Mouse (Mus musculus): ENCODE measurements around the gene Gpr155. TPM values are rescaled to one million over a fixed set of nuclear protein-coding genes. Genes with fewer than 3 reads are reported as not detected.

The Gpr155 gene
- total RNA-seq, 2 experiments from 2014 or later, result 7.8 to 8.0 TPM

Other genes with a start within 250 kb of the Gpr155 start
- gene Ola1, start 167.6 kb downstream of the Gpr155 start, total RNA-seq (2014; fragmentation: Nextera tagmentation), result 97.4 and 126 TPM in 2 replicates
- 149 and 159 TPM in 2 replicates for gene Ola1, start 167.6 kb downstream of the Gpr155 start, total RNA-seq (2017)
- gene Sp9, start 114.6 kb downstream of the Gpr155 start, total RNA-seq (2014; fragmentation: Nextera tagmentation), result not detected in 2 replicates
- gene Sp9, start 114.6 kb downstream of the Gpr155 start, total RNA-seq (2017), result 0.47 TPM in 1 of 2 replicates, not detected in the other
- gene Scrn3, start 74.0 kb downstream of the Gpr155 start, total RNA-seq (2014; fragmentation: Nextera tagmentation), result 33.3 and 38.3 TPM in 2 replicates
- gene Scrn3, start 74.0 kb downstream of the Gpr155 start, total RNA-seq (2017), result 54.5 and 79.7 TPM in 2 replicates
- gene Cir1, start 73.9 kb downstream of the Gpr155 start, total RNA-seq (2014; fragmentation: Nextera tagmentation), result 20.2 and 28.4 TPM in 2 replicates
- gene Cir1, start 73.9 kb downstream of the Gpr155 start, total RNA-seq (2017), result 28.3 and 36.9 TPM in 2 replicates
- 7.7 and 14.0 TPM in 2 replicates for gene Wipf1, start 143.2 kb upstream of the Gpr155 start, total RNA-seq (2014; fragmentation: Nextera tagmentation)
- 3.9 and 9.6 TPM in 2 replicates for gene Wipf1, start 143.2 kb upstream of the Gpr155 start, total RNA-seq (2017)
- 0.28 TPM in 1 of 2 replicates, not detected in the other for gene Chrna1, start 193.8 kb upstream of the Gpr155 start, total RNA-seq (2014; fragmentation: Nextera tagmentation)
- not detected in 2 replicates for gene Chrna1, start 193.8 kb upstream of the Gpr155 start, total RNA-seq (2017)

All from megakaryocyte-erythroid progenitor cell, adult 5-6 weeks (primary cell).